Mouse (Mus musculus) bone marrow, adult 2 months (tissue): ENCODE results near the gene Vstm2l. TPM values are rescaled to one million over a fixed set of nuclear protein-coding genes. Genes with fewer than 3 reads are reported as not detected.

Experiments used
- H3K27ac ChIP-seq: fragments of 200-500 bp; 2 replicates; pipeline ENCODE4 v1.5.1; 2012; ENCODE audit warnings: low read depth, mild to moderate bottlenecking, control low read depth, inconsistent platforms, low read length; ENCODE audit not compliant: control insufficient read depth, poor library complexity, insufficient read depth
- H3K4me1 ChIP-seq: fragments of 200-500 bp; 2 replicates; pipeline ENCODE4 v1.6.1; 2011; ENCODE audit warnings: low read length; ENCODE audit not compliant: control insufficient read depth, insufficient read depth
- H3K4me3 ChIP-seq: fragments of 200-500 bp; replicated peaks from 2 replicates; pipeline ENCODE3; 2011; ENCODE audit warnings: mild to moderate bottlenecking, low read depth, low read length, control low read depth; ENCODE audit not compliant: control insufficient read depth
- CTCF ChIP-seq: fragments of 200-500 bp; IDR thresholded peaks from 2 replicates; pipeline ENCODE4 v1.5.1; 2011; ENCODE audit warnings: low read length, control low read depth; ENCODE audit not compliant: control insufficient read depth, insufficient read depth
- POLR2A ChIP-seq: fragments of 200-500 bp; IDR thresholded peaks from 2 replicates; pipeline ENCODE4 v1.6.1; 2011; ENCODE audit warnings: low read depth, mild to moderate bottlenecking, control low read depth, low read length, borderline replicate concordance; ENCODE audit not compliant: control insufficient read depth
- WGBS: fragments of 180-500 bp; shearing (Covaris S2); methylation state at CpG from one replicate; pipeline ENCODE4 v1.1.7; 2018; 5-methylcytosine and 5-hydroxymethylcytosine counted together
- polyA plus RNA-seq: library from polyadenylated mRNA; stranded (reverse); fragments of >200 nt; gene quantifications from 2 replicates; pipeline ENCODE4 v1.2.4, GENCODE M21; 2011; ENCODE audit warnings: low replicate concordance; ENCODE audit not compliant: missing spikeins, insufficient read depth, insufficient read length

Gene Vstm2l
- polyA plus RNA-seq, 1 experiment: not detected

- 32% methylated on average over 6 of the region's 6 CpGs for WGBS
- TF ChIP-seq CTCF (no peak), POLR2A (no peak)
- H3K4me3 ChIP-seq: no peak overlapping the region
- H3K27ac ChIP-seq: no peak overlapping the region
- H3K4me1 ChIP-seq: peaks cover 1% of the 10 kb centered on the region; the same call in 1 of the 2 replicates
Observed at GRCm38 (mm10) chr2:157991026-157991425, 76.6 kb downstream of the Vstm2l start.

GRCm38 (mm10) chr2:157992501-157992900, 78.0 kb downstream of the Vstm2l start:
- TF ChIP-seq POLR2A: no peak
- TF ChIP-seq CTCF: no peak
- Histone ChIP-seq H3K4me1 (peaks cover 1% of the 10 kb centered on the region; the same call in 1 of the 2 replicates), H3K4me3 (no peak overlapping the region), H3K27ac (no peak overlapping the region)
- 88% methylated on average over 4 of the region's 4 CpGs for WGBS

Other genes with a start within 250 kb of the Vstm2l start
- 8.7 and 17.4 TPM in 2 replicates for gene Ctnnbl1, start 177.3 kb upstream of the Vstm2l start, polyA plus RNA-seq
- 8.6 and 13.0 TPM in 2 replicates for gene Tti1, start 113.8 kb downstream of the Vstm2l start, polyA plus RNA-seq
- gene Rprd1b, start 113.8 kb downstream of the Vstm2l start, polyA plus RNA-seq: 8.6 and 10.8 TPM in 2 replicates
- 13.9 and 19.0 TPM in 2 replicates for gene Tgm2, start 231.8 kb downstream of the Vstm2l start, polyA plus RNA-seq